Mouse (Mus musculus) cerebellum, adult 2 months (tissue): ENCODE measurements around the gene Rilp.

Experiments used
- CTCF ChIP-seq: fragments of 200-500 bp; IDR thresholded peaks from 2 replicates; pipeline ENCODE4 v1.5.1; 2011; ENCODE audit warnings: low read depth, mild to moderate bottlenecking, control low read depth, low read length, moderate library complexity, borderline replicate concordance; ENCODE audit not compliant: insufficient read depth
- POLR2A ChIP-seq: fragments of 200-500 bp; IDR thresholded peaks from 2 replicates; pipeline ENCODE4 v1.6.1; 2011; ENCODE audit warnings: low read length, control low read depth, borderline replicate concordance; ENCODE audit not compliant: insufficient read depth

DNA sequence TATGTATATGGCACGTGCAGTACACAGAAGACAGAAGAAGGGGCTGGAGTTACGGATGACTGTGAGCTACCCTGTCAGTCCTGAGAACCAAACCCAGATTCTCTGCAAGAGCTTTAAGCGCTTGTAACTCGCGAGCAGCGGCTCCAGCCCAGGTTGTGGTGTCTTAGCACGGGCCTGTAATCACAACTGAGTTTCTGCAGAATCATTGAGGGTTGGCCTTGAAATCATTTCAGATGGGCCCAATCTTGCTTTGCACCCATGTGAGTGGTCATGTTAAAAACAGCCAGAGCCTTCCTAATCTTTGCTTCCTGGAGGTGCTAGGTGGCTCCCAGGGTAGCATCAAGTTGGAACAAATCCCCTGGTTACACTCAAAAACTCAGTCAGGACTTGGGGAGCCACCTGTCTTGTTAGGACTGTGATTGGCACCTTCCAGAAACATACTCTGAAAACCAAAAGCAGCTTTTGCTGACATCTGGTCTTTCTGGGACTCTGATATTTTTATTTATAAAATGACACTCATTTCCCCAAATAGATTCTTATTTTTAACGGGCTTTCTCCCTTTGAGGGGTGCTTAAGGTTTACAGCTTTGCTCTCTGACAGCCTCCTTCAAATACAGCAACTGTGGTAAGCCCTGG, 50.1 kb downstream of the Rilp start:
- TF ChIP-seq CTCF (no peak), POLR2A (no peak)
